Mouse (Mus musculus): ENCODE measurements at regions not wholly inside any gene's neighbourhood (a gene's known extent, or its start where the extent isn't known, plus 50 kb on each side); places are given as distances from the start of the nearest gene placed in this dataset.

- no peak for DNase-seq (ENCODE audit: low read depth, low spot score)
Measured at GRCm38 (mm10) chr7:73637810-73638125, 96.1 kb upstream of the Chd2 start.

- DNase-seq (ENCODE audit: low read depth, low spot score) = no peak
Measured at GRCm38 (mm10) chr7:73637101-73637809, 95.6 kb upstream of the Chd2 start.

DNA sequence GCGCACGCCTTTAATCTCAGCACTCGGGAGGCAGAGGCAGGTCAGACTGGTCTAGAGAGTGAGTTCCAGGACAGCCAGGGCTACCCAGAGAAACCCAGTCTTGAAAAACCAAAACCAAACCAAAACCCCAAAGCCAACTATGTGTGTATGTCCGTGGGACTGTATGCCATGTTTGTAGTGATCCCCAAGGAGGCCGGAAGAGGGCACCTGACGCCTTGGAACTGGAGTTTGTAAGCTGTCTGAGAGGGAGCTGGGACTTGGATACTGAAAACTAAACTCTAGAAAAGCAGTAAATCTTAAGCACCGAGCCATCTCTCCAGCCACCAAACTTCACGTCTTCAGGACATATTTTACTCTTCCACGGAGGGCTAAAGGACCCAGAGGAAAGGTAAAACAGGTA lies 93.8 kb upstream of the Chd2 start:
- DNase-seq (ENCODE audit: low read depth, low spot score) = no peak

GRCm38 (mm10) chr7:73630790-73631189 lies 89.2 kb upstream of the Chd2 start:
- no peak for DNase-seq (ENCODE audit: low read depth, low spot score)

DNA sequence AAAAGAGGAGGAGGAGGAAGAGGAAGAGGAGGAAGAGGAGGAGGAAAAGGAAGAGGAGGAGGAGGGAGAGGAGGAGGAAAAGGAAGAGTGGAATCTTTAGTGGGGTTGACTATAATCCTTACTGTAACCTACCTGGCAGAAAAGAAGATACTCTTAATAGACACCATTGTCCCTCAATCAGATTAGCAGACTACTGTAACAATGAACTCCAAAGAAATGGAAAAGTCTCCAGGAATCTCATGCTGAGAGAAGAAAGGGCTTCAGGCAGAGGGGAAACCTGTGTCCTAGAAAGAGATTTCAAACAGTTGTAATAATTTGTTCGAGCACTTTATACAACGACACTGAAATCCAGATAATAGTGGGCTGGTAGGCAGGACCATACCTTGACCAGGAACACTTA lies 87.6 kb upstream of the Chd2 start:
- DNase-seq (ENCODE audit: low read depth, low spot score) = no peak

GRCm38 (mm10) chr7:73628071-73628470 lies 86.4 kb upstream of the Chd2 start:
- DNase-seq (ENCODE audit: low read depth, low spot score) = peak; percentile 70

DNA sequence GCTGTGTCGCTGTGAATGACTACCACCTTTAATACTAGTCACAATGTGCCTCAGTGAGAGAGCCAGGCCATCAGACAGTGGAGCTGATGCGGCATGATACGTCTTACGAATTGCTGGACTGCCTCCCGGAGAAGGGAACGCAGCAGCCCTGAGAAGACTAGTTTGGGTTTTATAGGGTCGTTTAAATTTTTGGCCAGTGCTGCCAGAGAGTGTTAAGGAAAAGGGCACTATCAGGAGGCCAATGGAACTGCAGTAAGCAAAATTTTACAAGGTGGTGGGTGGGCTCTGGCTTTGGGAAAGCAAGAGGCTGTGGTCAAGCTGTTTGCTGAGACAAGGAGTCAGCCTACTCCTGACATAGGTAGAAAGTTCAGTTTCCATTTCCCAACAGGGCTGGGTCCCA lies 84.7 kb upstream of the Chd2 start:
- no peak for DNase-seq (ENCODE audit: low read depth, low spot score)

- DNase-seq (ENCODE audit: low read depth, low spot score) = no peak
Measured at GRCm38 (mm10) chr7:73625651-73626050, 84.0 kb upstream of the Chd2 start.

GRCm38 (mm10) chr7:73624992-73625391 lies 83.4 kb upstream of the Chd2 start:
- DNase-seq (ENCODE audit: low read depth, low spot score) = no peak

- DNase-seq (ENCODE audit: low read depth, low spot score) = no peak
Measured at GRCm38 (mm10) chr7:73624093-73624600, 82.5 kb upstream of the Chd2 start.

- no peak for DNase-seq (ENCODE audit: low read depth, low spot score)
Measured at GRCm38 (mm10) chr7:73622468-73622867, 80.8 kb upstream of the Chd2 start.

- DNase-seq (ENCODE audit: low read depth, low spot score) = no peak
Measured at GRCm38 (mm10) chr7:73620341-73620740, 78.7 kb upstream of the Chd2 start.

GRCm38 (mm10) chr7:73618758-73619416 lies 77.3 kb upstream of the Chd2 start:
- no peak for DNase-seq (ENCODE audit: low read depth, low spot score)

- DNase-seq (ENCODE audit: low read depth, low spot score) = peak; percentile 97
Measured at GRCm38 (mm10) chr7:73617910-73618757, 76.5 kb upstream of the Chd2 start.

GRCm38 (mm10) chr7:73616971-73617906 lies 75.6 kb upstream of the Chd2 start:
- no peak for DNase-seq (ENCODE audit: low read depth, low spot score)

DNA sequence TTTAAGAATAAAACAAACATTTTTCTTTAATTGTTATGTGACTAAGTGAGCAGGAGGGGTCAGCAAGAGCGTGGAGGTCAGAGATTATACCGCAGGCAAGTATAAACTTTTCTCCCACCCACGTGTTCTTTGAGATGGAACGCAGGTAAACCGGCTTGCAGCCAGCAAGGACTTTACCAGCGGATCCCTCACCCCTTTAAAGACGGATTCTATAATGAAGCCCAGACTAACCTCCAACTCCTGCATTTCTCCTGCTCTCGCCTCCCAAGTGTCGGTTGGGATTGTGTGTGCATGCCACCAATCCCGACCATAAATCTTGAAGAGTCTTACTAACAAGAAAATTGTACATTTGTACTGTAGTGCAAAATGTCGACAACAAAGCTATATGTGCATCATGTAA lies 74.4 kb upstream of the Chd2 start:
- DNase-seq (ENCODE audit: low read depth, low spot score) = no peak

DNA sequence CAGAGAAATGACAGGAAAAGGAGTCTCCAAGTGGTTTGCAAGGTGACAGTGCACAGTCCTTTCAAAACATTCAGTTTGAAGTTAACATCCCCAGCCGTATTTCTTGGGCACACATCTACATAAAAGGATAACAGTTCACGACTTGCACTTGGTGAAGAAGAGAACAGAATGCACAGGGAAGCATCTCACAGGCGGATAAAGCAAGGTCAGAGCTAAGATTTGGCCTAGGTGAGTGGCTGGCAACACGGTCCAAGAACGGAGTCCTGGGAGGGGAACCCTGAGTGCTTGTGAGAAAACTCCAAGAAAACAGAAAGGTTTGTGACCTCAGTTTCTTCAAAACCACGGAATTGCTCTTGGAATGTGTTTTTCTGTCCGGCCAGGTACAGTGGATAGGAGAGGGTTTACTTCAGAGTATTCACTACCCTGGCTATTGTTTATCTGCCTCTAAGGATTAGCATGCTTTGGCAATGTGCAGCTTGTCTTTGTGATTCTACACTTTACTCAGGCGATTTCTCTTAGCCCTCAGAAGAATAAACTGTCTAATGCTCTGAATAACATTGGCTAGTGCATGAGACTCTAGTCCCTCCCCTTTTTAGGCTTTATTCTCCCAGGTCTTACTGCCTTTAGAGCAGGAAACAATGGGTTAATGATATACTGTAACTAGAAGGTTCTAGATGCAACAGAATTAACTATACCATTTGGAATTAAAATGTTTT lies 73.4 kb upstream of the Chd2 start:
- no peak for DNase-seq (ENCODE audit: low read depth, low spot score)

DNA sequence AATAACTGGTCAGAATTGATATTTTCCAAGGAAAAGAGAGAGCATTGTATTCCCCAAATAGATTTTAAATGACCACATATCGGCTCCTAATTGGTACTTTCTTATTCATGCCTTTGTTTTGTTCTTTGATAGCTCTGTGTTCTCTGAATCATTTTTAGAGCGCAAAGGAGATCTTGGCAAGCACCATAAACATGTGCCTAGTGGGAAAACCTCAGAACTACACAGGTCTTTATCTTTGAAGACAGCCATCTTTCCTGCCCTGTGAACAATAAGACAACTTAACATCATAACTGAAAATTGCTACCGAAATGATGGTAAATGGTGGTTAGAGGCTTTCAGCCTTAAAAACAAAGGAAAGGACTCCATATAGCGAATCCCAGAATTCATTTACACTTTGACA lies 72.7 kb upstream of the Chd2 start:
- no peak for DNase-seq (ENCODE audit: low read depth, low spot score)

GRCm38 (mm10) chr7:73612752-73613092 lies 71.1 kb upstream of the Chd2 start:
- DNase-seq (ENCODE audit: low read depth, low spot score) = no peak

DNA sequence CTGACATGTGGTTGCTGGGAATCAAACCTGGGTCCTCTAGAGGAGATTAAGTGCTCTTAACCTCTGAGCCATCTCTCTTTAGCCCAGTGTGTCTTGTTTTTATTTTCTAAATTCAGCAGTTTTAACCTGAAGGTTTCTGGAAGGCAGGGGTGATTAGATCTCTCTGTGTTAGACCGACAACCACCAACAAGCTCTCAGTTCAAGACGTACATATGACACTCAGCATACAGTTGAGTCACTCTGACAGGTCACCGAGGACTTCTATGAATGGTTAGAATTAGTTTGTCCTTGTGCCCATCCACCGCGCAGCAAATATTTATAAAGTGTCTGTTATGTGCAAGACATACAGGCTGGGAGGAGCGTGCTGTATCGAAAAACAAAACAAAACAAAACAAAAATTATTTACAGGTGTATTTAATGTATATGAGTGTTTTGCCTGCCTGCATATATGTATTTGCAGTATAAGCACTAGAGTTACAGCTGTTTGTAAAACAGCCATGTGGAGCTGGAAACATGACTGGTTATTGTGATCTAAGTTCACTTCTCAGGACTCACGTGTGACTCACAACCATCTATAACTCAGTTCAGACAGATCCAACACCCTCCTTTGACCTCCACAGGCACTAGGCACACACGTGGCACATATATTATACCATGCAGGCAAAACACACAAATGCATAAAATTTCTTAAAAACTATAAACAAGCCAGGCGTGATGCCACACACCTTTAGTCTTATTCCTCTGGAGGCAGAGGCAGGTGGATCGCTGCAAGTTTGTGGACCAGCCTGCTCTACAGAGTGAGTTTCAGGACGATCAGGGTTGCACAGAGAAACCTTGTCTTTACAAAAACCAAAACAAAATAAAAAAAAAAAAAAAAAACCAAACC lies 70.5 kb upstream of the Chd2 start:
- no peak for DNase-seq (ENCODE audit: low read depth, low spot score)

Data from embryo, embryonic 11.5 days (tissue).